Mouse (Mus musculus) heart, adult 11 months (tissue): ENCODE measurements around the gene Sdr42e1.

Experiments
- DNase-seq: peaks from one replicate; pipeline ENCODE4 v3.0.0; 2022

Gene Sdr42e1

GRCm38 (mm10) chr8:117673430-117673830 is at the start of gene Sdr42e1:
Gene Sdr42e1, minus strand, starts transcription at chr8:117673689.
- peak; percentile 92 for DNase-seq

- no peak for DNase-seq
Measured at GRCm38 (mm10) chr8:117718152-117718860, 44.8 kb upstream of the Sdr42e1 start.

- no peak for DNase-seq
Measured at GRCm38 (mm10) chr8:117715896-117716295, 42.4 kb upstream of the Sdr42e1 start.

DNA sequence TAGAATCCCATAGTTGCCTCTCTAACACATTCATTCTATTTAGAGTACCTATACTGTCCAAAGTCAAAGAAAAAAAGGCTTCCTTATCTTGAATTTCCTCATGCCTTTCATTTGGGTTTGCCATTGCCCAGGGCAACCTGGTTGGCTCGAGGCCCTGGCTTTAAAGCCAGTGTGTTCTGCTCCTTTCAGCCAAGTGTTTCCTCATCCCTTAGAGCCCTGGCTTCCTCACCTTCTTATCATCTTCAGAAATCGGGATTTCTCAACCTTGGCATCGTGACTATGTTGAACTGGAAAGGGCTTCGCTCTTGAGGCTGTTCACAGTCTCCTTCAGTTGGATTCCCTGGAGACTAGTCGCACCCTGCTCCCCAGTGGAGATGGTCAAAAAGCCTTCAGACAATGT is 41.1 kb upstream of the Sdr42e1 start:
- DNase-seq: peak; percentile 89

DNA sequence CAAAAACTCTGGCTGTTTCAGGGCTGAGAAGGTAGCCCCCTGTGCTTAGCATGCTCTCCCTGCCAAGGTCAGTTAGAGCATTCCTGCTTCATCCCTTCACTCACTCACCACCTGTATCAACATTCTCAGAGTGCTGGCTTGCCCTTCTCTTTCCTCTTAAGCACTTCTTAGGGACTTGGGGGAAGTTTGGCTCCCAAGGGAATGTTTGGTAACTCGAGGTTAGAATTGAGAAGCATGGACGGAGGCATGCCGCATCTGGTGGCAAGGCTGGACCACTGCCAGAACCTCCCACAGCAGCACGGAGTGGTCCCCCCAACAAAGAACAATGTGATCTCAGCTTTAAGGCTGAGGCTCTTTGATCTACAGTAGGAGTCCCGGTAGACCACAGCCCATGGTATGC is 38.7 kb upstream of the Sdr42e1 start:
- peak; percentile 79 for DNase-seq

GRCm38 (mm10) chr8:117706141-117706540 is 32.7 kb upstream of the Sdr42e1 start:
- no peak for DNase-seq

GRCm38 (mm10) chr8:117702701-117703100 is 29.2 kb upstream of the Sdr42e1 start:
- no peak for DNase-seq

DNA sequence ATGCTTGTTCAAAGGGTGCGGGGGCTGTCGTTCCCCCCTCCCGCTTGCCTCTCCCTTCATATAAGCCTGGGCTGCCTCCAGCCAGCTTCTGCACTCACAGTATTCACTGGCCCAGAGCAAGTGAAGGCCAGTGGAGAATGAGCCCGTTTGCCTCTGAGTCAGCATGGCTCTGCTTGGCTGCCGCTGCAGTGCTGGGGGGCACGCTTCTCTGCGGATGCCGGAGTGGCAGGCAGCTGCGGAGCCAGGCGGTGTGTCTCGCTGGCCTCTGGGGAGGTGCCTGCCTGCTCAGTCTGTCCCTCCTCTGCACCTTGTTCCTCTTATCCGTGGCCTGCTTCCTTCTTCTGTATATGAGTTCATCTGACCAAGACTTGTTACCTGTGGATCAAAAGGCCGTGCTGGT is 28.4 kb upstream of the Sdr42e1 start, which contains the start of gene Hsd17b2:
TSS of gene Hsd17b2 (plus strand) at position 46 of the 400 bp plus-strand sequence.
- peak; percentile 82 for DNase-seq

- no peak for DNase-seq
Measured at GRCm38 (mm10) chr8:117701246-117701645, 27.8 kb upstream of the Sdr42e1 start.

GRCm38 (mm10) chr8:117700699-117701098 is 27.2 kb upstream of the Sdr42e1 start:
- peak; percentile 77 for DNase-seq

DNA sequence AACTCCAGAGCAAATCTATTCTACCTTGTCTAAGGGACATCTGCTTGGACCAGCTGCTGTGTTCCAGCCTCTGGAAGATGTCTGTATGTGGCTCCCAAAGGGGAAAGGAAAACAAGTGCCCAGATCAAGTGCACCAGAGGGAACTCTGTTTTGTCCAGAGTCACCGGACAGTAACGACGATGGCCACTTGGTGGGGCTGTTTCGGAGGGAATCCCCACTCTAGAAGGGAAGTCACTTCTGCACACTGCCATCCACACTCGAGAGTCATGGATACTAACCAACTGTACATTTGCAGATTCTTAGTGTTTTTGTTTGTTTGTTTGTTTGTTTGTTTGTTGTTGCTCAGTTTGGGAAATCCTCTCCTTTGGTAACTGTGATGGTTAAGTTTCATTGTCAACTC is 23.8 kb upstream of the Sdr42e1 start:
- no peak for DNase-seq

GRCm38 (mm10) chr8:117695636-117696035 is 22.1 kb upstream of the Sdr42e1 start:
- DNase-seq: no peak

GRCm38 (mm10) chr8:117692131-117692530 is 18.6 kb upstream of the Sdr42e1 start:
- no peak for DNase-seq

- DNase-seq: no peak
Measured at GRCm38 (mm10) chr8:117687890-117688289, 14.4 kb upstream of the Sdr42e1 start.

DNA sequence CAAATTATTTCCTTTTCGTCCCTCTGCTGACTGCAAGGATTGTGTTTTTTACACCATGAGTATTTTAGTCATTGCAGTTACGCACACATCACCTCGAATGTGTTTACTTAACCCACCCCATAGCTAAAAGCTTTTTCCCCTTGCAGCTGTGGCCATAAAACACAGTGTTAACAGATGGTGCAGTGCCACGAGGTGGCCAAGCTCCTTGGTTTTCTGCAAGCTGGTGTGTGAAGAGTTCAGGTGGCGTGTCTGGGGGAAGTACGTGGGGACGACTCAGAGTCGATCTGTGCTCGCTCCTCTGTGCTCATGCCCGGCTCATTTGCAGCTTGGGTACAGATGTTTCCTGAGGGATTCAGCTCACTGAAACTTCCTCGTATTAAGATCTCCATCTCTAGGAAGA is 11.0 kb upstream of the Sdr42e1 start:
- no peak for DNase-seq

GRCm38 (mm10) chr8:117683925-117684472 is 10.5 kb upstream of the Sdr42e1 start:
- DNase-seq: no peak

- DNase-seq: no peak
Measured at GRCm38 (mm10) chr8:117678650-117679049, 5.2 kb upstream of the Sdr42e1 start.

DNA sequence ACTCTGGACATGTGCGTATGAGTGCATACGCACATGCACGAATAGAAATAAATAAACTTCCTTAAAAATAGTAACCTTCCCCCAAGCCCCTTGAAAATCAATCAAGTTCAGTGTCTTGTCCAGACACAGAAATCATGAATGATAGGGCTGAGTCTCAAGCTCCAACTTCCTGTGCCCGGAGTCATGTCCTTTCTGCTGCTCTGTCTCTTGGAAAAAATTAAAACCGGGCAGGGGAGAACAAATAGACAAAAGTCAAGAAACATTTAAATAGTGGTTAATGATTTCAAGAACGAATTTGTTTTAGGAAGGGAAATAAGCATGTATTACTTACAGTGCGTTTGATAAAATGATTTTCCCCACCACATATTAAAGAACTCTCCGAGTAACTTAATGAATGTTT is 3.5 kb upstream of the Sdr42e1 start:
- no peak for DNase-seq

GRCm38 (mm10) chr8:117676460-117676859 is 3.0 kb upstream of the Sdr42e1 start:
- no peak for DNase-seq

DNA sequence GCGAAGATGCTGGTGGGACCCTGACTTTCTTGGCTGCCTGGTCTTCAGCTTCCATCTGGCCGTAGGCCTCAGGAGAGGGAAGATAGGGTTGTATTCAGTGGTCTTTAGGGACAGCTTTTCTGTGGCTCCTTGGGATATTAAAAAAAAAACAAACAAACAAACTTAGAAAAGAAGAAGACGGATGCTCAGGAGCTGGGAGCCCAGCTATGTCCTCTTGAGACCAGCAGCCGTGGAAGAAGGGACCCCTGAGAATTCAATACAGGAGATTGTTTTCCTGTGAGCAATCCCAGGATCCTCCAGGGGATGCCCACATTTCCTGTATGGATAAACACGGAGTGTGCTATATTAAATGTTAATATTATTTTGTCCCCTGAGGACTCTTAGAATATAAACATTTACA is 1.7 kb upstream of the Sdr42e1 start:
- peak; percentile 91 for DNase-seq

- DNase-seq: no peak
Measured at GRCm38 (mm10) chr8:117672558-117672957, 931 bp downstream of the Sdr42e1 start.

DNA sequence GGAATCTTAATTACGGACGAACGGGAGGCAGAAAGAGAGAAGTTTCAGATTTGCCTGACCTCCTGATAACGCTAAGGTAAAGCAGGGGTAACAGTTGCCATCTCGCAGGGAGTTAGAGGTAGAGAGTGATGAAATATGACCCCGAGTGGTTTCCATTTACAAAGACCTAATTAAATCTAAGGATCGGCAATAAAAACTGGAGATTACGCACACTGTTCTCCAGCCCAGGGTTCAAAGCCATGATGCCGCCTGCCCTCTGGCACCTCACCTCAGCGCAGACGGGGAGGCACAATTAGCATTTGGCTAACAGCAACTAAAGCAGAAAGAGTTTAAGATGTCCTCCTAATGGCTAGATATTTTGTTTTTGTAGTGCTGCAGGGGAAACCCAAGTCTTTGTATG is 3.0 kb downstream of the Sdr42e1 start:
- DNase-seq: no peak

GRCm38 (mm10) chr8:117667349-117668124 is 6.0 kb downstream of the Sdr42e1 start:
- no peak for DNase-seq
